ENCODE assay signal across 29 mouse cellular contexts in genomic region chr13:43370063-43370462, GRCm38 (mm10).
"Had no signal": no experiment of that assay in that cellular context is flagged by ENCODE, and none has a peak within 500 bp of the region (broad histone marks: within the 10 kb centered on the region; RNA-seq: fewer than 3 reads in every experiment).

No protein-coding gene starts in this region.

- H3K27me3 ChIP-seq: embryonic facial prominence, embryonic 12.5 days; embryonic facial prominence, embryonic 13.5 days; embryonic facial prominence, embryonic 15.5 days; forebrain, embryonic 12.5 days; forebrain, embryonic 13.5 days; forebrain, embryonic 15.5 days had no signal

- DNase-seq: cerebellum, adult 2 months; cerebellum, adult 8-10 months; cerebellum, adult 9-10 months; cerebellum, adult 9-11 months; cerebellum, postnatal 10 days; cerebellum, postnatal 14 days; cerebellum, postnatal 25 days; cerebellum, postnatal 36 days; embryo, embryonic 11 days; forebrain, postnatal 0 days; gastrocnemius, adult 2 months; gastrocnemius, postnatal 10 days; gastrocnemius, postnatal 14 days; gastrocnemius, postnatal 25 days; gastrocnemius, postnatal 36 days; heart, adult 11 months; heart, adult 18-20 months; heart, adult 2 months had no signal

- H3K4me2 ChIP-seq: embryonic facial prominence, embryonic 12.5 days; embryonic facial prominence, embryonic 13.5 days; embryonic facial prominence, embryonic 15.5 days; forebrain, embryonic 12.5 days; forebrain, embryonic 13.5 days; forebrain, embryonic 15.5 days had no signal

- H3K4me3 ChIP-seq: embryonic facial prominence, embryonic 10.5 days; embryonic facial prominence, embryonic 12.5 days; embryonic facial prominence, embryonic 13.5 days; embryonic facial prominence, embryonic 15.5 days; erythroblast, embryonic 14.5 days; forebrain, embryonic 10.5 days; forebrain, embryonic 12.5 days; forebrain, embryonic 13.5 days; forebrain, embryonic 15.5 days; gastrocnemius, adult 2 months; heart, adult 2 months had no signal

- H3K9ac ChIP-seq: embryonic facial prominence, embryonic 12.5 days; embryonic facial prominence, embryonic 13.5 days; embryonic facial prominence, embryonic 15.5 days; forebrain, embryonic 12.5 days; forebrain, embryonic 13.5 days; forebrain, embryonic 15.5 days; forebrain, postnatal 0 days had no signal

- ATAC-seq: forebrain, embryonic 13.5 days; forebrain, embryonic 14.5 days; forebrain, embryonic 15.5 days; forebrain, embryonic 16.5 days; forebrain, postnatal 0 days had no signal

- H3K9me3 ChIP-seq: embryonic facial prominence, embryonic 13.5 days; embryonic facial prominence, embryonic 15.5 days; forebrain, embryonic 13.5 days; forebrain, embryonic 15.5 days had no signal

- H3K27ac ChIP-seq: embryonic facial prominence, embryonic 10.5 days; embryonic facial prominence, embryonic 12.5 days; embryonic facial prominence, embryonic 13.5 days; embryonic facial prominence, embryonic 15.5 days; forebrain, embryonic 10.5 days; forebrain, embryonic 12.5 days; forebrain, embryonic 13.5 days; forebrain, embryonic 15.5 days; gastrocnemius, adult 2 months; heart, adult 2 months had no signal
